Mouse (Mus musculus): ENCODE data around the gene Slc38a9.

DNA sequence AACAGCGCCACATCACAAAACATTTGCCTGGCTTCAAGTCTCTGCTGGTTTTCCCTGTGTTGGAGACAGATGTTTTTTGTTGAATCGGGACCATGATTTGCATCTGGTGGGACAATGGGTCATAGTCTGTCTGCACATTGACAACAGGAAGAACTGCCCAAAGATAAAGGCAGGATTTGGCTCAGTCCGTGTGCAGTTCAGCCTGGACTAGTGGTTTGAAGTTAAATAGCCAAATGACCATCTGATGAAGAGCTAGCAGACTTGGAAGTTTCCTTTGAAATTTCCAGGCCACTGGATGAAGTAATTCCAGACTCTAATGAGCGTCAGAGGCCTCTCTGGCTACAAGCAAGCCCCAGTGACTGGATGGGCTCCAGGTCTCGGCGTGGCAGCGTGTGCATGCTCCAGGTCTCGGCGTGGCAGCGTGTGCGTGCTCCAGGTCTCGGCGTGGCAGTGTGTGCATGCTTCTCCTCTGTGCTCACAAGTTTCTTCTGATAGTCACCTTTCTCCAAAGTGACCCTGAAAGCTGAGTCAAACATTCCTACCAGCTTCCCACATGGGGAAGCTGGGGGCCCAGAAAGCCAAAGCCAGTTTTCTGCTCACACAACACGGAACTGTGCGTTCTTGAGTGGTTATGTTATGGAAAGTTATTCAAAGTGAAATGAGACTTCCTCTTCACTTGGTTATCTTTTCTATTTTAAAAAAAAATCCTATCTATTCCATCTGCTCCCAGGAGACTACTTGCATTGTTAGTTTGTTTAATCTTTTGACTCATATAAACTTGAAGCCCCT is 83.7 kb downstream of the Slc38a9 start:
- TF ChIP-seq POLR2A (IDR thresholded peaks at IDR 0.05; ENCODE audit: control insufficient read depth, extremely low read depth, insufficient read depth, low read length, poor library complexity) (no peak), CTCF (IDR thresholded peaks at IDR 0.05; ENCODE audit: borderline replicate concordance, control insufficient read depth, extremely low read depth, insufficient read depth, low read length, poor library complexity) (no peak)
